Mouse (Mus musculus) right cerebral cortex, adult 18-20 months (tissue): ENCODE results near the gene Mprip.
"Not testable (repeated sequence)": the region's sequence is repeated elsewhere in the genome, so short reads cannot be mapped to it uniquely, and the experiment has no call there.

Source experiments
- DNase-seq: peaks from one replicate; pipeline ENCODE4 v3.0.0; 2022; ENCODE audit warnings: mixed read lengths

Mprip gene

DNA sequence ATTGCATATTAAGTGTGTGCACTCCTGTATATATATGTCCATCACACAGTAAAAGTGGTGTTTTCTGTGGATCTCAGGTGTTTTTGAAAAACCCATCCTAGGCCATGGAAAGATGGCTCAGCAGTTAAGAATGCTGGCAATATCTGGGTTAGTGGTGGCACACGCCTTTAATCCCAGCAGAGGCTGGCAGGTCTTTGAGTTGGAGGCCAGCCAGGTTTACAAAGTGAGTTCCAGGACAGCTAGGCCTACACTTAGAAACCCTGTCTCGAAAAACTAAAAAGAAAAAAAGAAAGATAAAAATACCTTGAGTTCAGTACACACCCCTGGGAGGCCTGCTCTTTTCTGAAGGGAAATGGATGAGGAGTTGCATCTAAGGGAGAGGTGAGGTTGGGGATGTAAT, 60.3 kb downstream of the Mprip start:
- DNase-seq, result no peak

- DNase-seq, result no peak
These were observed 66.1 kb downstream of the Mprip start for GRCm38 (mm10) chr11:59727204-59727603.

DNA sequence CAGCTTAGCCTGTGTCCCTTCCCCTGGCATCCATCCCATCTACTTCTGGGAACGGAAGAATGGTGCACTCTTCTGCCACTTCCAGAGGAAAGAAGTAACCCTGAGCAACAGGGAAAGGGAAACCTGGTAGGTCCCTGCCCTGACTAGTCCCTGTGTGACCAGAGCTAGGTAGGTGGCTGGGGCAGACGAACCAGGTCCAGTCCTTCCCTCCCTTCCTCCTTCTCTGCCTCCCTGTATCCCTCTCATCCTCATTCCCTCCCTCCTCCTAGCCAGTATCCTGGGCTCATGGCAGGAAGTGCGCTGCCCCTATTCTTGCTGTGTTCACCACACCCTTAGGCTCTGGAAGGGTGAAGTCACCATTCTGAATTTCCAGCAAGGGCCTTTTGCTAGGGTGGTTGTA, 70.7 kb downstream of the Mprip start:
- DNase-seq, result no peak

DNA sequence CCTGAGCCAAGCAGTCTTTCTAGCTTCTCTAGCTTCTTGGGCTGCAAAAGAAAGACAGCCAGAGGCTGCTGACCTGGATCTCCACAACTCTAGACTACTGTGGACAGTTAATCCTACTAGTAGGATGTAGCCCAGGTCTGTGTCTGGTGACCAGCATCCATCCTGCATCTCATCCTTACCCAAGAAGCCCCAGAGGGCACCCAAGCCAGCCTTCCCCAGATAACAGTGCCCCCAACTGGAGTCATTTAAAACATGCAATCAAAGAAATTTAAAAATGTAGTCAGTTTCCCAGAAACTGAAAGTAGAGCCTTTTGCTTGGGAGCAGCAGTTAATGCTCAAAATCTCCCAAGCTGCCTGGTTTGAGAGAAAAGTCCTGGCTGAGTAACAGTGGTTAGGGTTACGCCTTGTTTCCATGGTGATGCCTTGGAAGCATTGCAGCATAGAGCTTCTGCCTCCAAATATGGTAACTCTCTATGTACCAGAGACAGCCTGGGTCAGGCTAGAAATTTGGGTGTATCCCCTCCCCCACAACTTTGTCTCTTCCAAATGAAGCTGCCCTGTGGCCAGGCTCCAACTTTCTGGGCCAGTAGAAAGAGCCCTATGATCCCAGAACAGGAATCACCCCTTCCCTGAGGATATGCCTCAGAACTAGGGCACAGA, 71.4 kb downstream of the Mprip start:
- peak; percentile 67 for DNase-seq

- DNase-seq, result not testable (repeated sequence)
These were observed 72.5 kb downstream of the Mprip start for GRCm38 (mm10) chr11:59733600-59733999.

- no peak for DNase-seq
These were observed 73.2 kb downstream of the Mprip start for GRCm38 (mm10) chr11:59734335-59734734.

- not testable (repeated sequence) for DNase-seq
These were observed 74.8 kb downstream of the Mprip start for GRCm38 (mm10) chr11:59735938-59736337.

GRCm38 (mm10) chr11:59737250-59737649, 76.1 kb downstream of the Mprip start:
- no peak for DNase-seq

- DNase-seq, result no peak
These were observed 78.9 kb downstream of the Mprip start for GRCm38 (mm10) chr11:59739996-59740395.

- no peak for DNase-seq
These were observed 80.8 kb downstream of the Mprip start for GRCm38 (mm10) chr11:59741915-59742314.

DNA sequence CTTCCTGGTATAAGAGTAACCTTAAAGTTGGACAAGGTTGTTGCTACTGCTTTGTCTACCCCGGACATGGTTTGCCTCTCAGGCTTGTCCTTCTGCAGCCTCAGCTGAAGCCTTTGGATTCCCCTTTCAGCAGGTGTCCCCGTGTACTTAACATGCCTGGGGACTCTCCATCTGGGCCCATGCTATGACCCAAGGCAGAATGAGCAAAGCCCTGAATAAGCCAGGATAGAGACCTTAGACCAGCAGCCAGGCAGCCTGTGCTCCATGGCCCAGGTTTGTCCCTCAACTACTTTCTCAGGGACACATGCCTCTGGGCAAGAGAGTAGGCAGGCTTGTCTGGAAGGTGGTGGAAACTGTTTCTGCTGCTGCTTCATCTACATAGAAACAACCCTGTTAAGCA, 82.2 kb downstream of the Mprip start:
- no peak for DNase-seq

- DNase-seq, result no peak
These were observed 82.6 kb downstream of the Mprip start for GRCm38 (mm10) chr11:59743712-59744111.

DNA sequence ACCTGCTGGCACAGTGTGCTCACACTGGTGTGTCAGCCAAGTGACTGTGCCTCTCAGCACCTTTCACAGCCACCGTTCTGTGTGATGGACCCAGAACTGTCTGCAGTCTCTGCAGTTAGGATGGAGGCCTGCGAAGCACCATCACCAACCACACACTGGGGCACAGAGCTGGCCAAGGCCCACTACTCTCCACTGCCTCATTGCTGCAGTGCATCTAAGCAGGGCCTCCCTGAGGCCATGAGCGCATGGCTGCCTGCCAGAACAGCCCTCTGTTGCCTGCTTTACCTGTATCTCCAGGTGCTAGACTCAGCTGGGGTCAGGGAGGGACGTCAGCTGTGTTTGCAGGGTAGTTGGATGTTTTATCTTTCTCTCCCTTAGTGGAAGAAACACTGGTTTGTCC, 83.3 kb downstream of the Mprip start:
- DNase-seq, result no peak

DNA sequence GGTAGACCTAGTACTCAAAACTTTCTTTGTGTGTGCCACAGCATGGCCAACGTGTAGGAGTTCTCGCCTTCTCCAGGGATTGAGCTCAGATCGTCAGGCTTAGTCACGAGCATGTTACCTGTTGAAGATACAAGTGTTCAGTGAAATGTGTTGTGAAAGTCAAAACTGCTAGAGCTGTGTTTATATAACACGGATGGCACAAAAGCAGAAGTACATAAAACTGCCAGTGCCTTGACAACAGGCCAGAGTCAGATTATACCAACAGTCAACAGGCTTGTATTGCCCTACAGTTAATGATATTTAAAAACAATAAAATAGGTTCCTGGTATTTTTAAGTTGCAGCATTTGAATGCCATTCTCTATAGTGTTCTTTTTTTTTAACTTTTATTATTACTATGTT, 84.7 kb downstream of the Mprip start:
- DNase-seq, result no peak

GRCm38 (mm10) chr11:59746614-59747013, 85.5 kb downstream of the Mprip start:
- peak; percentile 50 for DNase-seq

DNA sequence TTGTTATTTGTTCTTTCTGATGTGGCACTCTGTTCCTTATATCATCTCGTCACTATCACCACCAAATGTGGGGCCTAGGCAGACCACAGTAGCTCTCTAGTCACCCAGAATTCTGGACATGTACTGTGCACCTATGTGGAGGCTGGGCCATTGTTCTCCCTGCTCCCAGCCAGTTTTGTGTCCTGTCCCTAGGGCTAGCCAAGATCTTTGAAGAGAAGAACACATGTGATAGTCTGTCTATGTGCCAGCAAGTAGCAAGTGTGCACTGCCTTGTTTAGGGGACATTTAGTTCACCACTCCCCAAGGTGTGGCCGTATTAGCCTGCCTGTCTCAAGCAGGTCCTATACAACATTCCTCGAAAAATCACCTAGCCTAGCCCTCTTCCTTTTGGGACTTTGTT, 87.9 kb downstream of the Mprip start:
- no peak for DNase-seq

DNA sequence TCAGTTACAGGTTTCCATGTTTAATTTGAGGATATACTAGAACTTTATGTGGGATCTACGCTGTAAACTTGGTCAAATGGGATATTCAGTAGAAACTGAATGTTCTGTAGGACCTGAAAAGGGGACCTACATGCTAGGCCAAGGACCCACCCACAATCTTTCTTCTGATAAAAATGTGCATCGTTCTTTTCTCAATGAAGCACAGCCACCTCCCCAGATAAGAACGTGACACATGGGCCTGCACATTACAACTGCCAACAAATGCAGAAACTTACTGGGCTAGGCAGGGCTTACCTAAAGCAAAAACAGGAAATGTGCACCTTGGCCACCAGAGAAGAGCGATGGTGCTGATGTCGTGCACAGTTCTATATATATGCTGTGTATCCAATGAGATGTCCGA, 93.4 kb downstream of the Mprip start:
- DNase-seq, result no peak

DNA sequence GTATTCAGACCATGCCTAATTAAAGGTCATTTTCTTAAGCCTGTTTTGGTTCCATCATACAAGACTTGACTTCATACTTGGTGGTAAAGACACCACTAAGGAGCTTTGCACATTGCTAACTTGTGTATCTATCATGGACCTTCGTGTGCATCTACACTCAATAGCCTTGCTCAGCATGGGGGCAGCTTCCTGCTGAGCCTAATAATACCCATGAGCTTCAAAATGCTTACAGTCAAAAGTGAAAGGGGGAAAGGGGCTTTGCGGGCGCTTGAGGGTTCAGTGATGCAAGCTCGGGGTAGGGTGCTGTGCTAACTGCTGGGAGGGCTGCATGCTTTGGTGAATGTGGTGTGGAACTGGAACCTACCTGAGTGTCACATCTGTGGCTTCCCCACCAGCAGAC, 95.2 kb downstream of the Mprip start:
- DNase-seq, result no peak

- DNase-seq, result no peak
These were observed 97.3 kb downstream of the Mprip start for GRCm38 (mm10) chr11:59758191-59758985.

- peak; percentile 55 for DNase-seq
These were observed 98.1 kb downstream of the Mprip start for GRCm38 (mm10) chr11:59759178-59759577.

- DNase-seq, result no peak
These were observed 98.5 kb downstream of the Mprip start for GRCm38 (mm10) chr11:59759626-59760025.

GRCm38 (mm10) chr11:59760796-59761195, 99.7 kb downstream of the Mprip start:
- DNase-seq, result no peak

- DNase-seq, result no peak
These were observed 108.2 kb downstream of the Mprip start for GRCm38 (mm10) chr11:59769307-59769706.

GRCm38 (mm10) chr11:59769738-59770137, 108.6 kb downstream of the Mprip start:
- no peak for DNase-seq

- no peak for DNase-seq
These were observed 109.6 kb downstream of the Mprip start for GRCm38 (mm10) chr11:59770753-59771152.
